Mouse (Mus musculus) liver, postnatal 0 days (tissue): ENCODE measurements around the gene Best2. TPM values are rescaled to one million over a fixed set of nuclear protein-coding genes. Genes with fewer than 3 reads are reported as not detected.

Experiments
- ATAC-seq: fragments of 200-750 bp; cut with Nextera tagmentation; 2 replicates; pipeline ENCODE4 v1.8.0; 2017; ENCODE audit warnings: mild to moderate bottlenecking, moderate library complexity
- DNase-seq: peaks from one replicate; pipeline ENCODE4 v3.0.0-alpha.2; 2016
- H3K27ac ChIP-seq: fragments of 300-500 bp; sonication (generic); 2 replicates; pipeline ENCODE4 v1.5.1; 2014; ENCODE audit warnings: antibody characterized with exemption, moderate library complexity, mild to moderate bottlenecking, low read depth
- H3K27me3 ChIP-seq: fragments of 300-500 bp; sonication (generic); 2 replicates; pipeline ENCODE4 v1.6.1; 2014; ENCODE audit warnings: low read length, control low read depth, mixed read lengths; ENCODE audit not compliant: insufficient read depth
- H3K36me3 ChIP-seq: fragments of 300-500 bp; sonication (generic); replicated peaks from 2 replicates; pipeline ENCODE4 v1.6.1; 2014; ENCODE audit warnings: mild to moderate bottlenecking, control low read depth, low read length, moderate library complexity, mixed read lengths; ENCODE audit not compliant: insufficient read depth
- H3K4me1 ChIP-seq: fragments of 300-500 bp; sonication (generic); 2 replicates; pipeline ENCODE4 v1.6.1; 2014; ENCODE audit warnings: antibody characterized with exemption, mild to moderate bottlenecking, control low read depth; ENCODE audit not compliant: insufficient read depth
- H3K4me2 ChIP-seq: fragments of 300-500 bp; sonication (generic); 2 replicates; pipeline ENCODE4 v1.6.1; 2014; ENCODE audit warnings: low read depth, mild to moderate bottlenecking, low read length, moderate library complexity, mixed read lengths
- H3K4me3 ChIP-seq: fragments of 300-500 bp; sonication (generic); 2 replicates; pipeline ENCODE4 v1.5.1; 2014; ENCODE audit warnings: low read depth, low read length
- H3K9ac ChIP-seq: fragments of 300-500 bp; sonication (generic); replicated peaks from 2 replicates; pipeline ENCODE4 v1.6.1; 2014; ENCODE audit warnings: mild to moderate bottlenecking, moderate library complexity
- H3K9me3 ChIP-seq: fragments of 300-500 bp; sonication (generic); 2 replicates; pipeline ENCODE4 v1.6.1; 2016; ENCODE audit warnings: mild to moderate bottlenecking, control low read depth, low read length, mixed read lengths
- CTCF ChIP-seq: sonication (generic); IDR thresholded peaks from 2 replicates; pipeline ENCODE4 v1.5.1; 2016; ENCODE audit warnings: antibody characterized with exemption, low read depth
- EP300 ChIP-seq: IDR thresholded peaks from 2 replicates; pipeline ENCODE4 v1.6.1; 2016; ENCODE audit warnings: antibody characterized with exemption, low read depth, mild to moderate bottlenecking
- WGBS: fragments of 180-500 bp; shearing (Covaris S2); extraction: QIAGEN DNeasy Blood & Tissue Kit; methylation state at CpG from one replicate; pipeline ENCODE4 v1.1.7; 2014; ENCODE audit not compliant: insufficient replicate concordance; 5-methylcytosine and 5-hydroxymethylcytosine counted together
- polyA plus RNA-seq: library from polyadenylated mRNA; unstranded; fragments of >200 nt; fragmentation: Nextera tagmentation; extraction: Ambion mirVana; gene quantifications from 2 replicates; pipeline ENCODE4 v1.2.1, GENCODE M21; 2015

Gene Best2
- polyA plus RNA-seq, 1 experiment from 2014 or later, result not detected

- H3K27ac ChIP-seq, result peak overlapping the region; percentile 95
- no peaks in the 10 kb centered on the region for H3K27me3 ChIP-seq
- no peaks in the 10 kb centered on the region for H3K9me3 ChIP-seq
- peak; percentile 41 for DNase-seq
- peaks cover 38% of the 10 kb centered on the region for H3K4me1 ChIP-seq
- H3K4me3 ChIP-seq, result peak overlapping the region; percentile 72
- under 1% methylated on average over 14 of the region's 14 CpGs for WGBS
- peak overlapping the region; percentile 78 for H3K9ac ChIP-seq
- peak; percentile 22 for ATAC-seq
- peaks cover 25% of the 10 kb centered on the region for H3K36me3 ChIP-seq
- H3K4me2 ChIP-seq, result peak overlapping the region; percentile 92
- TF ChIP-seq EP300 (no peak), CTCF (no peak)
Measured at GRCm38 (mm10) chr8:85037366-85037680, 23.0 kb upstream of the Best2 start.

- TF ChIP-seq EP300 (peak; percentile 60; the same call in 1 of the 2 replicates), CTCF (no peak)
- ATAC-seq (peak; percentile 89), DNase-seq (peak; percentile 90)
- Histone ChIP-seq H3K4me3 (peak within 1 kb of the TSS; percentile 72), H3K9ac (peak within 1 kb of the TSS; percentile 78), H3K4me2 (peak within 1 kb of the TSS; percentile 92), H3K4me1 (peaks cover 38% of the 10 kb centered on the region), H3K9me3 (no peaks in the 10 kb centered on the region), H3K27me3 (no peaks in the 10 kb centered on the region), H3K27ac (peak within 1 kb of the TSS; percentile 95), H3K36me3 (peaks cover 29% of the 10 kb centered on the region)
- under 1% methylated on average over 58 of the region's 59 CpGs for whole genome bisulfite sequencing
Measured at GRCm38 (mm10) chr8:85036718-85037365, 22.5 kb upstream of the Best2 start, which contains the start of gene Tnpo2. Gene Tnpo2 (plus strand): TSS chr8:85036915.

- whole genome bisulfite sequencing, result under 1% methylated on average over 9 of the region's 9 CpGs
- no peaks in the 10 kb centered on the region for H3K27me3 ChIP-seq
- H3K4me1 ChIP-seq, result peaks cover 38% of the 10 kb centered on the region
- H3K36me3 ChIP-seq, result peaks cover 29% of the 10 kb centered on the region
- peak overlapping the region; percentile 92 for H3K4me2 ChIP-seq
- peak overlapping the region; percentile 90 for H3K27ac ChIP-seq
- DNase-seq (no peak), ATAC-seq (peak; percentile 10)
- H3K9ac ChIP-seq, result peak overlapping the region; percentile 78
- peak overlapping the region; percentile 72 for H3K4me3 ChIP-seq
- H3K9me3 ChIP-seq, result no peaks in the 10 kb centered on the region
- no peak for TF ChIP-seq CTCF
- no peak for TF ChIP-seq EP300
Measured at GRCm38 (mm10) chr8:85036381-85036717, 22.0 kb upstream of the Best2 start.

GRCm38 (mm10) chr8:85035728-85036310 is 21.5 kb upstream of the Best2 start:
- Histone ChIP-seq H3K4me2 (peak overlapping the region; percentile 92), H3K36me3 (peaks cover 28% of the 10 kb centered on the region), H3K27me3 (no peaks in the 10 kb centered on the region), H3K4me3 (peak overlapping the region; percentile 72), H3K27ac (peak overlapping the region; percentile 90), H3K9ac (peak overlapping the region; percentile 78), H3K9me3 (no peaks in the 10 kb centered on the region), H3K4me1 (peaks cover 38% of the 10 kb centered on the region)
- peak; percentile 15 for ATAC-seq
- TF ChIP-seq CTCF, result no peak
- DNase-seq, result peak; percentile 42
- 2% methylated on average over 15 of the region's 15 CpGs for WGBS

- ATAC-seq (no peak), DNase-seq (no peak)
- Histone ChIP-seq H3K4me3 (peak overlapping the region; percentile 72), H3K27ac (peak overlapping the region; percentile 90), H3K4me2 (peak overlapping the region; percentile 92), H3K4me1 (peaks cover 38% of the 10 kb centered on the region), H3K9ac (peak overlapping the region; percentile 78), H3K27me3 (no peaks in the 10 kb centered on the region), H3K9me3 (no peaks in the 10 kb centered on the region), H3K36me3 (peaks cover 28% of the 10 kb centered on the region)
- TF ChIP-seq EP300 (no peak), CTCF (no peak)
- WGBS, result 5% methylated on average over 12 of the region's 12 CpGs
Measured at GRCm38 (mm10) chr8:85035165-85035727, 20.9 kb upstream of the Best2 start.

GRCm38 (mm10) chr8:85034764-85035163 is 20.4 kb upstream of the Best2 start:
- Histone ChIP-seq H3K9ac (peak overlapping the region; percentile 78), H3K27ac (peak overlapping the region; percentile 90), H3K36me3 (peaks cover 32% of the 10 kb centered on the region), H3K4me1 (peaks cover 38% of the 10 kb centered on the region), H3K4me3 (peak overlapping the region; percentile 72), H3K9me3 (no peaks in the 10 kb centered on the region), H3K4me2 (peak overlapping the region; percentile 92), H3K27me3 (no peaks in the 10 kb centered on the region)
- ATAC-seq (no peak), DNase-seq (peak; percentile 85)
- WGBS, result under 1% methylated on average over 13 of the region's 13 CpGs
- TF ChIP-seq EP300 (no peak), CTCF (no peak)
